Mouse (Mus musculus): ENCODE results near the gene Rnf151.

DNA sequence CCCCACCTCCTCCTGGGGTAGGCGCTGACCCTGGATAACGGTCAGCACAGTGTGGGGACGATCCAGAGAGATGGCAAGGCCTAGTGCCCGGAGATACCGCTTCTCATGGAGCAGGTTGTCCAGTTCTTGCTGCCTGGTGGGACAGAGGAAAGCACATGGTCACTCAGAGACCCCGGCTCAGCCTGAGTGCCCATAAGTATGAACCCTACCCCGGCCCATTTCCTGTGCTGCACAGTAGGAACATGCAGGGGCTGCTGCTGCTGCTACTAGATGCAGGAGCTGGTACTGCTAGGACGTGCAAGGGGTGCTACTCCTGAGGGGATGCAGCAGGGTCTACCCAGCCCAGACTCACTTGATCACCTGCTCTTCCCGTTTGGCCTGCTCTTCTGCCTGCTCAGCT, 16.6 kb downstream of the Rnf151 start:
- TF ChIP-seq CTCF (IDR thresholded peaks at IDR 0.05; ENCODE audit: low read depth, low read length) = no peak
- no peak for TF ChIP-seq POLR2A (IDR thresholded peaks at IDR 0.05; ENCODE audit: extremely low read depth, insufficient read depth, low read length)
